Mouse (Mus musculus): Measurements from ENCODE around the gene Olfr1395. TPM values are rescaled to one million over a fixed set of nuclear protein-coding genes. Genes with fewer than 3 reads are reported as not detected.
"Not testable (repeated sequence)": the region's sequence is repeated elsewhere in the genome, so short reads cannot be mapped to it uniquely, and the experiment has no call there.

The Olfr1395 gene
- polyA plus RNA-seq, 1 experiment, result not detected

DNA sequence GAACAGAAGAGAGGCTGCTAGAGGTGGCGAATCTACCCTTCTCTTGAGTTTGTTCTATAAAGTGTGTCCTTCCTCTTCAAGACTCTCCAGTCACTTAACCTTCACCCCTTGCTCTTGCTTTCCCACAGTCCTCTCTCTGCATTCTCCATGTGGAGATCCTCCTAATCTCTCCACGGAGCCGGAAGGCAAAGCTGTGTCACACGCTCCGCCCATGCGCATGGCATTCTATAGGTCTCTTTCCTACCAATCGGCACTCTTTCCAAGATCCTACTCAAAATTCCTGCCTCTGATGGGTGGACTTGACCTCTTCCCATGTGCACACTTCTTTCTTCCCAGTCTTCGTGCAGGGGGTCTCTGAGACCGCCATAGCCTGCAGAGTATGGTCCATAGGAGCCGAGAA, 45.6 kb downstream of the Olfr1395 start:
- TF ChIP-seq CTCF (IDR thresholded peaks at IDR 0.05; ENCODE audit: insufficient read depth, low read depth, low read length) (no peak), POLR2A (IDR thresholded peaks at IDR 0.05; ENCODE audit: insufficient read depth, low read depth, low read length) (no peak)
- 80% methylated on average over 10 of the region's 10 CpGs for WGBS
- Histone ChIP-seq H3K4me3 (ENCODE audit: insufficient read depth, low read depth, low read length) (no peak overlapping the region), H3K27ac (ENCODE audit: insufficient read depth, low read depth, low read length) (no peak overlapping the region), H3K4me1 (ENCODE audit: control insufficient read depth, insufficient read depth, low read length) (no peaks in the 10 kb centered on the region)

DNA sequence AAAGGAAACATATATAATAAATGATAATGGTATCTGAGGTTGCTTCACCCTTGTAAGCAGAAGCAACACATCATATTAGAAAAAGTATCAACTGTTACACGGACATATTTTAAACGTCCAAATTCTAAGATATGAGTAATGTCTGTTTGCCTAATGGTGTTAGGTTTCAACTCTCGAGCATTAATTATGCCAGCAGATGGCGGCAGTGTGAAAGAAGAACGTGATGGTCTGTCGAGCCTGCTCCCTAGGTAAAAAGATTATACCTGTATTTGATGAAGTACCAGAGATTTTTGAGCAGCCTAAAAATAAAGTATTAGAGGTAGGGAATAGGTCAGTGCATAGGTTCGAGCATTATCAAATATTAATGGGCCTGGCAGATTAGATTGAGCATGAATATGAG, 47.7 kb downstream of the Olfr1395 start:
- TF ChIP-seq POLR2A (IDR thresholded peaks at IDR 0.05; ENCODE audit: insufficient read depth, low read depth, low read length), result no peak
- TF ChIP-seq CTCF (IDR thresholded peaks at IDR 0.05; ENCODE audit: insufficient read depth, low read depth, low read length), result no peak
- Histone ChIP-seq H3K27ac (ENCODE audit: insufficient read depth, low read depth, low read length) (no peak overlapping the region), H3K4me3 (ENCODE audit: insufficient read depth, low read depth, low read length) (no peak overlapping the region), H3K4me1 (ENCODE audit: control insufficient read depth, insufficient read depth, low read length) (no peaks in the 10 kb centered on the region)
- 5% methylated on average over 7 of the region's 7 CpGs for WGBS

DNA sequence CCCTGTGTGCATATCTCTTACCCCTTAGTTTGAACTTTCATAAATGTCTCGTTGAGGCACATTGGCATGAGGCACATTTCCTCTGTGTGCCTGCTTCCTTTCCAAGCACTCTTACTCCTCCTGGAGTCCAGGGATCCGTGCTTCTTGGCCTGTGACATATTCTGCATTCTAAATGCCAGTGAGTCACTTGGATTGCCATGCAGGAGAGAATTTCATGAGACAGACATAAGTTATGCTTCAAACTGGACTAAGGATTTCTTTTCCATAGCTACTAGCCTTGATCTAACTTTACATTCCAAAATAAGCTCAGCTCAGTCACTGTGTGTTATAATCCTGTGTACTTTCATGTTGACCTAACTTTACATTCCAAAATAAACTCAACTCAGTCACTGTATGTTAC, 49.0 kb downstream of the Olfr1395 start:
- Histone ChIP-seq H3K27ac (ENCODE audit: insufficient read depth, low read depth, low read length) (no peak overlapping the region), H3K4me3 (ENCODE audit: insufficient read depth, low read depth, low read length) (no peak overlapping the region), H3K4me1 (ENCODE audit: control insufficient read depth, insufficient read depth, low read length) (no peaks in the 10 kb centered on the region)
- TF ChIP-seq POLR2A (IDR thresholded peaks at IDR 0.05; ENCODE audit: insufficient read depth, low read depth, low read length) (no peak), CTCF (IDR thresholded peaks at IDR 0.05; ENCODE audit: insufficient read depth, low read depth, low read length) (no peak)
- WGBS, result 58% methylated on average over 2 of the region's 2 CpGs

GRCm38 (mm10) chr11:49194771-49195170, 52.7 kb downstream of the Olfr1395 start:
- WGBS, result 94% methylated on average over 9 of the region's 9 CpGs
- H3K4me3 ChIP-seq (ENCODE audit: insufficient read depth, low read depth, low read length); H3K4me1 ChIP-seq (ENCODE audit: control insufficient read depth, insufficient read depth, low read length); H3K27ac ChIP-seq (ENCODE audit: insufficient read depth, low read depth, low read length): not testable (repeated sequence)

GRCm38 (mm10) chr11:49195819-49196322, 53.8 kb downstream of the Olfr1395 start:
- H3K27ac ChIP-seq (ENCODE audit: insufficient read depth, low read depth, low read length), result no peak overlapping the region
- WGBS, result 89% methylated on average over 7 of the region's 7 CpGs
- no peak overlapping the region for H3K4me3 ChIP-seq (ENCODE audit: insufficient read depth, low read depth, low read length)
- no peaks in the 10 kb centered on the region for H3K4me1 ChIP-seq (ENCODE audit: control insufficient read depth, insufficient read depth, low read length)
- TF ChIP-seq CTCF (IDR thresholded peaks at IDR 0.05; ENCODE audit: insufficient read depth, low read depth, low read length) (no peak), POLR2A (IDR thresholded peaks at IDR 0.05; ENCODE audit: insufficient read depth, low read depth, low read length) (no peak)

Other genes with a start within 250 kb of the Olfr1395 start
- not detected in 2 replicates for gene Gm5431, start 240.1 kb upstream of the Olfr1395 start, polyA plus RNA-seq (2012; ENCODE audit: insufficient read depth, insufficient read length, low replicate concordance, missing spikeins)
- gene Psme2b, start 196.1 kb upstream of the Olfr1395 start, polyA plus RNA-seq (2012; ENCODE audit: insufficient read depth, insufficient read length, low replicate concordance, missing spikeins), result not detected in 2 replicates
- gene Olfr56, start 163.4 kb upstream of the Olfr1395 start, polyA plus RNA-seq (2012; ENCODE audit: insufficient read depth, insufficient read length, low replicate concordance, missing spikeins), result not detected in 2 replicates
- not detected in 2 replicates for gene 9930111J21Rik1, start 162.9 kb upstream of the Olfr1395 start, polyA plus RNA-seq (2012; ENCODE audit: insufficient read depth, insufficient read length, low replicate concordance, missing spikeins)
- gene Gm12185, start 150.0 kb upstream of the Olfr1395 start, polyA plus RNA-seq (2012; ENCODE audit: insufficient read depth, insufficient read length, low replicate concordance, missing spikeins), result not detected in 2 replicates
- gene Tgtp1, start 148.1 kb upstream of the Olfr1395 start, polyA plus RNA-seq (2012; ENCODE audit: insufficient read depth, insufficient read length, low replicate concordance, missing spikeins), result not detected in 2 replicates
- gene 9930111J21Rik2, start 91.0 kb upstream of the Olfr1395 start, polyA plus RNA-seq (2012; ENCODE audit: insufficient read depth, insufficient read length, low replicate concordance, missing spikeins), result not detected in 2 replicates
- gene Tgtp2, start 78.1 kb upstream of the Olfr1395 start, polyA plus RNA-seq (2012; ENCODE audit: insufficient read depth, insufficient read length, low replicate concordance, missing spikeins), result not detected in 2 replicates
- gene Ifi47, start 65.7 kb upstream of the Olfr1395 start, polyA plus RNA-seq (2012; ENCODE audit: insufficient read depth, insufficient read length, low replicate concordance, missing spikeins), result not detected in 2 replicates
- not detected in 2 replicates for gene Olfr1396, start 27.4 kb upstream of the Olfr1395 start, polyA plus RNA-seq (2012; ENCODE audit: insufficient read depth, insufficient read length, low replicate concordance, missing spikeins)
- gene Olfr1394, start 12.1 kb downstream of the Olfr1395 start, polyA plus RNA-seq (2012; ENCODE audit: insufficient read depth, insufficient read length, low replicate concordance, missing spikeins), result not detected in 2 replicates
- gene Btnl9, start 44.9 kb downstream of the Olfr1395 start, polyA plus RNA-seq (2012; ENCODE audit: insufficient read depth, insufficient read length, low replicate concordance, missing spikeins), result not detected in 2 replicates
- not detected in 2 replicates for gene Zfp62, start 61.0 kb downstream of the Olfr1395 start, polyA plus RNA-seq (2012; ENCODE audit: insufficient read depth, insufficient read length, low replicate concordance, missing spikeins)
- gene Mgat1, start 101.9 kb downstream of the Olfr1395 start, polyA plus RNA-seq (2012; ENCODE audit: insufficient read depth, insufficient read length, low replicate concordance, missing spikeins), result 578 TPM in 1 of 2 replicates, not detected in the other
- not detected in 2 replicates for gene Olfr1393, start 136.0 kb downstream of the Olfr1395 start, polyA plus RNA-seq (2012; ENCODE audit: insufficient read depth, insufficient read length, low replicate concordance, missing spikeins)
- gene Olfr1392, start 143.0 kb downstream of the Olfr1395 start, polyA plus RNA-seq (2012; ENCODE audit: insufficient read depth, insufficient read length, low replicate concordance, missing spikeins), result not detected in 2 replicates
- not detected in 2 replicates for gene Olfr10, start 162.5 kb downstream of the Olfr1395 start, polyA plus RNA-seq (2012; ENCODE audit: insufficient read depth, insufficient read length, low replicate concordance, missing spikeins)
- not detected in 2 replicates for gene Olfr1391, start 180.5 kb downstream of the Olfr1395 start, polyA plus RNA-seq (2012; ENCODE audit: insufficient read depth, insufficient read length, low replicate concordance, missing spikeins)
- gene Olfr1390, start 192.9 kb downstream of the Olfr1395 start, polyA plus RNA-seq (2012; ENCODE audit: insufficient read depth, insufficient read length, low replicate concordance, missing spikeins), result not detected in 2 replicates